Mouse (Mus musculus) embryo, embryonic 10 days (tissue): ENCODE data around the gene Faiml.
A peak's percentile ranks its signal among the peaks of the same experiment; 100 is the strongest.

Experiments
- DNase-seq: peaks from one replicate; pipeline ENCODE4 v3.0.0-alpha.2; 2015; ENCODE audit warnings: low spot score

Faiml gene

GRCm38 (mm10) chr9:99237139-99237538, at the start of gene Faiml:
Faiml (minus strand) TSS chr9:99237239.
- no peak for DNase-seq

GRCm38 (mm10) chr9:99258891-99259290, 21.9 kb upstream of the Faiml start:
- DNase-seq, result no peak

GRCm38 (mm10) chr9:99256821-99257220, 19.8 kb upstream of the Faiml start:
- DNase-seq, result peak; percentile 9

- DNase-seq, result no peak
These were observed 19.2 kb upstream of the Faiml start for GRCm38 (mm10) chr9:99256206-99256605.

- DNase-seq, result no peak
These were observed 16.8 kb upstream of the Faiml start for GRCm38 (mm10) chr9:99253861-99254260.

- DNase-seq, result no peak
These were observed 11.9 kb upstream of the Faiml start for GRCm38 (mm10) chr9:99248906-99249305.

GRCm38 (mm10) chr9:99248304-99248703, 11.3 kb upstream of the Faiml start:
- DNase-seq, result peak; percentile 17

GRCm38 (mm10) chr9:99243895-99244293, 6.9 kb upstream of the Faiml start:
- DNase-seq, result no peak

GRCm38 (mm10) chr9:99243190-99243894, 6.3 kb upstream of the Faiml start, which contains the start of gene Cep70:
Cep70 (plus strand) TSS chr9:99243367.
- DNase-seq, result peak; percentile 96

- no peak for DNase-seq
These were observed 5.6 kb upstream of the Faiml start for GRCm38 (mm10) chr9:99242533-99243189.

- peak; percentile 87 for DNase-seq
These were observed 5.0 kb upstream of the Faiml start for GRCm38 (mm10) chr9:99242035-99242434.

GRCm38 (mm10) chr9:99240571-99240970, 3.5 kb upstream of the Faiml start:
- DNase-seq, result no peak

GRCm38 (mm10) chr9:99239256-99239655, 2.2 kb upstream of the Faiml start:
- DNase-seq, result no peak

- DNase-seq, result no peak
These were observed 1.2 kb upstream of the Faiml start for GRCm38 (mm10) chr9:99238276-99238675.

GRCm38 (mm10) chr9:99229450-99229849, 7.6 kb downstream of the Faiml start:
- DNase-seq, result no peak

GRCm38 (mm10) chr9:99224583-99224982, 12.5 kb downstream of the Faiml start:
- DNase-seq, result no peak

- DNase-seq, result no peak
These were observed 15.4 kb downstream of the Faiml start for GRCm38 (mm10) chr9:99221636-99222035.

- DNase-seq, result peak; percentile 82
These were observed 18.9 kb downstream of the Faiml start for GRCm38 (mm10) chr9:99217999-99218719.

- DNase-seq, result no peak
These were observed 20.9 kb downstream of the Faiml start for GRCm38 (mm10) chr9:99216182-99216581.

- DNase-seq, result no peak
These were observed 24.4 kb downstream of the Faiml start for GRCm38 (mm10) chr9:99212643-99213042.

- DNase-seq, result no peak
These were observed 53.9 kb downstream of the Faiml start for GRCm38 (mm10) chr9:99183043-99183670.

GRCm38 (mm10) chr9:99182121-99182520, 54.9 kb downstream of the Faiml start:
- no peak for DNase-seq
